Mouse (Mus musculus) limb, embryonic 13.5 days (tissue): ENCODE results near the gene Med23. TPM values are rescaled to one million over a fixed set of nuclear protein-coding genes. Genes with fewer than 3 reads are reported as not detected.

ENCODE experiments used
- ATAC-seq: fragments of 200-750 bp; cut with Nextera tagmentation; 2 replicates; pipeline ENCODE4 v1.8.0; 2017; ENCODE audit warnings: low read depth, moderate number of reproducible peaks, moderate TSS enrichment; ENCODE audit not compliant: low FRiP score
- H3K27ac ChIP-seq: fragments of 300-500 bp; sonication (generic); 2 replicates; pipeline ENCODE4 v1.5.1; 2015; ENCODE audit warnings: inconsistent platforms, mild to moderate bottlenecking, moderate library complexity
- H3K27me3 ChIP-seq: fragments of 300-500 bp; sonication (generic); 2 replicates; pipeline ENCODE4 v1.6.1; 2015; ENCODE audit warnings: mild to moderate bottlenecking, inconsistent platforms
- H3K36me3 ChIP-seq: fragments of 300-500 bp; sonication (generic); 2 replicates; pipeline ENCODE4 v1.6.1; 2015; ENCODE audit warnings: inconsistent platforms, mild to moderate bottlenecking, moderate library complexity
- H3K4me1 ChIP-seq: fragments of 300-500 bp; sonication (generic); 2 replicates; pipeline ENCODE4 v1.6.1; 2015; ENCODE audit warnings: inconsistent platforms
- H3K4me2 ChIP-seq: fragments of 300-500 bp; sonication (generic); replicated peaks from 2 replicates; pipeline ENCODE4 v1.6.1; 2015; ENCODE audit warnings: inconsistent platforms, mild to moderate bottlenecking, moderate library complexity
- H3K4me3 ChIP-seq: fragments of 300-500 bp; sonication (generic); 2 replicates; pipeline ENCODE4 v1.5.1; 2015; ENCODE audit warnings: moderate library complexity, mild to moderate bottlenecking, inconsistent platforms
- H3K9ac ChIP-seq: fragments of 300-500 bp; sonication (generic); 2 replicates; pipeline ENCODE4 v1.6.1; 2015; ENCODE audit warnings: mild to moderate bottlenecking, inconsistent platforms
- H3K9me3 ChIP-seq: fragments of 300-500 bp; sonication (generic); 2 replicates; pipeline ENCODE4 v1.6.1; 2016; ENCODE audit warnings: inconsistent platforms
- WGBS: fragments of 180-500 bp; shearing (Covaris S2); methylation state at CpG from one replicate; pipeline ENCODE4 v1.1.7; 2015; 5-methylcytosine and 5-hydroxymethylcytosine counted together
- polyA plus RNA-seq: library from polyadenylated mRNA; unstranded; fragments of >200 nt; fragmentation: Nextera tagmentation; extraction: Ambion mirVana; gene quantifications from 2 replicates; pipeline ENCODE4 v1.2.1, GENCODE M21; 2015

Gene Med23
- polyA plus RNA-seq, result 26.7 and 29.0 TPM in 2 replicates

DNA sequence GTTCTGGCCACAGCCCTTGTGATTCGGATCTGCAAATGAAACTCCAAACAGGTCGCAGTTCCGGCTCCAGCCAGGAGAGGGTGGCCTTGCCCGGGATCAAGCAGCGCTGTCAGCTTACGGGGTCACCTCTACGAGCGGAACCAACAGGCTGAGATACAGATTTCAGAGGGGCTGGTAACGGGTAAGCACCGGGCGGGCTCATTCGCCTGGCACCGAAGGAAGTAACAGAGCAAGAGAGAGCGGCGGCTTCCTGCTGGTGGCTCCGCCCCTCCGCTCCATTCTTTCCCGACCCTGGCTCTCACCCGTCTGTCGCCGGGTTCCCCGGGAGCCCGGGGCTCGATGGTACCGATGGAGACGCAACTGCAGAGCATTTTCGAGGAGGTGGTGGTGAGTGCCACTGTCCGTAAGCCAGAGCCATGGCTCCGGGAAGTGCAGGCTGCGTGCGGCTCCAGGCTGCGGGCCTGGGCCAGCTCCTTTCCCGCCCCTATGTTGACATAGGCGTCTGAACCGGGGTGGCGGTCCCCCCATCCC, at the start of gene Med23:
TSS of gene Med23 (plus strand) at position 227 of the 531 bp plus-strand sequence.
- H3K27ac ChIP-seq, result no peak within 1 kb of the TSS
- peak; percentile 100 for ATAC-seq
- WGBS, result under 1% methylated on average over 36 of the region's 36 CpGs

DNA sequence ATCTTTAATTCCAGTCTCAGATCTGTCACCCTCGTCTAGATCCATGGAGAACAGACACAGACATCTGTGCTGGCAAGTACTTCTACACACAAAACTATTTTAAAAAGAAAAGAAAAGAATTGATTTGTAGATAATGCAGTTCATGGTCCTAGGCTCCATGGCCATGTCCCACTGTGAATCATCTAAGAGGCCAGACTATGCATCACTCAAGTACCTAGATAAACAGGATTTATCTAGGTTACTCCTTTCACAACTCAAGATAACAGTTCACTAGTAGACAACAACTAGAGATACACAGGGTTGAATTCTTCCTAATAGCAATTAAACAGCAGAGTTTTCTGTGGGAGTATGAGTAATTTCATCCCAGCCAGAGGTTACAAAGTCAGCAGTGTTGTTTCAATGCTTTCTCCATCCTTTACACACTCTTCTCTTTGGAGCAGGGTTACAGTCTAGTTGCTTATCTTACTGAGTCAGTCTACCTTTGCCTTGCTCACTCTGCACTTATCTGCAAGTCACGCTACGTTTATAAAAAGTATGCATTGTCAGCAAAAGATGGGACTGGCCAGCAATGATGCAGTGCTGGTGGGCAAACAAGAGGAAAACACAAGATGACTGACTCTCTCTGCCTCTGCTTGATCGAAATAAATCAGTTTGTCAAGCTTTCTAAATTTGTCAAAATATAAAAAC, 47.7 kb upstream of the Med23 start:
- 77% methylated on average over 4 of the region's 4 CpGs for WGBS
- Histone ChIP-seq H3K27ac (peak overlapping the region; percentile 0; the same call in 1 of the 2 replicates), H3K4me1 (peaks cover 15% of the 10 kb centered on the region), H3K36me3 (no peaks in the 10 kb centered on the region), H3K9ac (no peak overlapping the region), H3K27me3 (no peaks in the 10 kb centered on the region), H3K9me3 (no peaks in the 10 kb centered on the region), H3K4me2 (no peak overlapping the region), H3K4me3 (no peak overlapping the region)
- no peak for ATAC-seq

More for the DNA sequence above, at the start of gene Med23:
- H3K9me3 ChIP-seq, result no peaks in the 10 kb centered on the region
- H3K4me1 ChIP-seq, result peaks cover 2% of the 10 kb centered on the region; the same call in 1 of the 2 replicates
- peak within 1 kb of the TSS; percentile 81 for H3K4me3 ChIP-seq
- H3K27me3 ChIP-seq, result no peaks in the 10 kb centered on the region
- peak within 1 kb of the TSS; percentile 70 for H3K4me2 ChIP-seq
- H3K36me3 ChIP-seq, result peaks cover 34% of the 10 kb centered on the region
- peak within 1 kb of the TSS; percentile 91 for H3K9ac ChIP-seq

DNA sequence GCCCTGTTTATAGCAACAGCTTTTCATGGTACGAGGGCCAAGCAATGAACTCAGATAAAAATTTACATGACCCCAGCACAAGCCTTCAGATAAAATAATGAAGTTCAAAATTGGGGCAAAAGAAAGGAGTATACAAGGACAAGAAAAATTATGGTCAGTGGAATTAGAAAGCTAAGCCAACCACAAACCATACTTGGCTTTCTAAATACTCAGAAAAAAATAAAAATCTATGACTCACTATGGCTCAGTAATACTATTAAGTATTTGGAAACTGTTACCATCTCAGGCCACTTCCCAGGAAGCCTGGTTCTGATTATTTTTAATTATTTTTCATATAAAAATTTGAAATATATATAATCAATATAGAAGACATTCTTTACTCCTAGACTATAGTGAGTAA, 46.9 kb upstream of the Med23 start:
- no peak overlapping the region for H3K4me3 ChIP-seq
- no peaks in the 10 kb centered on the region for H3K9me3 ChIP-seq
- H3K4me2 ChIP-seq, result no peak overlapping the region
- no peaks in the 10 kb centered on the region for H3K27me3 ChIP-seq
- H3K36me3 ChIP-seq, result no peaks in the 10 kb centered on the region
- H3K27ac ChIP-seq, result no peak overlapping the region
- H3K9ac ChIP-seq, result no peak overlapping the region
- H3K4me1 ChIP-seq, result peaks cover 15% of the 10 kb centered on the region
- no peak for ATAC-seq
- WGBS, result 50% methylated on average over 1 of the region's 1 CpGs

GRCm38 (mm10) chr10:24823265-24823664, 46.5 kb upstream of the Med23 start:
- Histone ChIP-seq H3K4me2 (0 out of 2 replicates have a peak overlapping the region, but pooled peaks have one; percentile 15), H3K36me3 (no peaks in the 10 kb centered on the region), H3K9ac (no peak overlapping the region), H3K27ac (no peak overlapping the region; the same call in 1 of the 2 replicates), H3K4me1 (peaks cover 15% of the 10 kb centered on the region), H3K4me3 (no peak overlapping the region), H3K27me3 (no peaks in the 10 kb centered on the region), H3K9me3 (no peaks in the 10 kb centered on the region)
- WGBS, result 28% methylated on average over 1 of the region's 1 CpGs
- ATAC-seq, result peak; percentile 69

- WGBS, result 55% methylated on average over 16 of the region's 16 CpGs
- H3K4me2 ChIP-seq, result peak overlapping the region; percentile 15; the same call in 1 of the 2 replicates
These were observed 45.9 kb upstream of the Med23 start for GRCm38 (mm10) chr10:24823697-24824535.

DNA sequence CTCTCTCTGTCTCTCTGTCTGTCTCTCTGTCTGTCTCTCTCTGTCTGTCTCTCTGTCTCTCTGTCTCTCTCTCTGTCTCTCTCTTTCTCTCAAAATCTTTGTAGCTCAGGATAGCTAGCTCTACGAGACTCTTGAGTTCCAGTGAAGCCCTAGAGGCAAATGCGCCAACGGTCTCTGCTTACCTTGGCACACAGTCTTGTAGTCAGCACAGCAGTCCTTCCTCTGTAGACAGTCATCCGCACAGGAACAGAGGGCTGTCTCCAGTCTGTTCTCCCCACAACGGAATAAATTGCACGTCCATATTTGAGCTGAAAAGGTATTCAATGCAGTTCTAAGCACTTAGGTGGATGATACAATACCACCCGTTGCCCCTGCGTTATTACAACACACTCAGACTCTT, 45.2 kb upstream of the Med23 start:
- no peaks in the 10 kb centered on the region for H3K27me3 ChIP-seq
- H3K4me1 ChIP-seq, result peaks cover 15% of the 10 kb centered on the region
- no peaks in the 10 kb centered on the region for H3K9me3 ChIP-seq
- H3K4me2 ChIP-seq, result no peak overlapping the region
- no peak overlapping the region for H3K9ac ChIP-seq
- no peak for ATAC-seq
- no peak overlapping the region for H3K4me3 ChIP-seq
- 88% methylated on average over 8 of the region's 8 CpGs for WGBS
- H3K36me3 ChIP-seq, result no peaks in the 10 kb centered on the region
- no peak overlapping the region for H3K27ac ChIP-seq

More at GRCm38 (mm10) chr10:24823697-24824535, 45.9 kb upstream of the Med23 start:
- H3K9me3 ChIP-seq, result no peaks in the 10 kb centered on the region
- no peak overlapping the region for H3K4me3 ChIP-seq
- ATAC-seq, result peak; percentile 32
- H3K27me3 ChIP-seq, result no peaks in the 10 kb centered on the region
- H3K9ac ChIP-seq, result no peak overlapping the region
- no peaks in the 10 kb centered on the region for H3K36me3 ChIP-seq
- H3K27ac ChIP-seq, result no peak overlapping the region; the same call in 1 of the 2 replicates
- peaks cover 15% of the 10 kb centered on the region for H3K4me1 ChIP-seq

GRCm38 (mm10) chr10:24825456-24826081, 44.2 kb upstream of the Med23 start:
- peaks cover 15% of the 10 kb centered on the region for H3K4me1 ChIP-seq
- no peak for ATAC-seq
- 91% methylated on average over 7 of the region's 7 CpGs for WGBS
- H3K9ac ChIP-seq, result no peak overlapping the region
- H3K9me3 ChIP-seq, result no peaks in the 10 kb centered on the region
- H3K4me3 ChIP-seq, result no peak overlapping the region
- no peaks in the 10 kb centered on the region for H3K36me3 ChIP-seq
- H3K4me2 ChIP-seq, result no peak overlapping the region
- no peaks in the 10 kb centered on the region for H3K27me3 ChIP-seq
- H3K27ac ChIP-seq, result no peak overlapping the region

GRCm38 (mm10) chr10:24826130-24826529, 43.7 kb upstream of the Med23 start:
- Histone ChIP-seq H3K9me3 (no peaks in the 10 kb centered on the region), H3K4me2 (no peak overlapping the region), H3K36me3 (no peaks in the 10 kb centered on the region), H3K27me3 (no peaks in the 10 kb centered on the region), H3K27ac (no peak overlapping the region), H3K9ac (no peak overlapping the region), H3K4me1 (peaks cover 15% of the 10 kb centered on the region), H3K4me3 (no peak overlapping the region)
- WGBS, result 59% methylated on average over 6 of the region's 6 CpGs
- ATAC-seq, result no peak

- no peaks in the 10 kb centered on the region for H3K36me3 ChIP-seq
- H3K9me3 ChIP-seq, result no peaks in the 10 kb centered on the region
- peaks cover 15% of the 10 kb centered on the region for H3K4me1 ChIP-seq
- H3K4me3 ChIP-seq, result no peak overlapping the region
- no peaks in the 10 kb centered on the region for H3K27me3 ChIP-seq
- WGBS, result 92% methylated on average over 4 of the region's 4 CpGs
- H3K9ac ChIP-seq, result no peak overlapping the region
- no peak overlapping the region for H3K4me2 ChIP-seq
- no peak for ATAC-seq
- H3K27ac ChIP-seq, result no peak overlapping the region
These were observed 41.6 kb upstream of the Med23 start for GRCm38 (mm10) chr10:24828136-24828535.

DNA sequence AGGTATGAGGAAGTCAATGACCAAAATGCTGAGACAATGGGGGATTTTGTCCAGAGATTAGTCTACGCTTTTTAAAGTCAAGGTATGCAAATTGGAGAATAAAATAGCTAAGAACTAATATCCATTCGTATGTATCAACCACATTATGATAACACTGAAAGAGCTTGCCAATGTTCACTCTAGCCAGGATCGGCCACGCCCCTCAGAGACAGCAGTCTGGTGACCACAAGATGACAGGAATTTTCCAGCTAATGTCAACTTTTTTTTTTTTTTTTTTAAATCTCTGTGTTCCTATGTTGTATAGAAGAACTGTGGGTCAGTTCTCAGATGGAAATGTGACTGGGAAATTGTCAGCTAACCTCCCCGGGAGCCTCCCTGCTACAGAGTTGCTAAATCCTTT, 39.3 kb upstream of the Med23 start:
- Histone ChIP-seq H3K9ac (no peak overlapping the region), H3K36me3 (no peaks in the 10 kb centered on the region), H3K4me1 (peaks cover 11% of the 10 kb centered on the region), H3K4me2 (no peak overlapping the region), H3K9me3 (no peaks in the 10 kb centered on the region), H3K27ac (no peak overlapping the region), H3K4me3 (no peak overlapping the region), H3K27me3 (no peaks in the 10 kb centered on the region)
- 87% methylated on average over 5 of the region's 5 CpGs for WGBS
- ATAC-seq, result no peak

DNA sequence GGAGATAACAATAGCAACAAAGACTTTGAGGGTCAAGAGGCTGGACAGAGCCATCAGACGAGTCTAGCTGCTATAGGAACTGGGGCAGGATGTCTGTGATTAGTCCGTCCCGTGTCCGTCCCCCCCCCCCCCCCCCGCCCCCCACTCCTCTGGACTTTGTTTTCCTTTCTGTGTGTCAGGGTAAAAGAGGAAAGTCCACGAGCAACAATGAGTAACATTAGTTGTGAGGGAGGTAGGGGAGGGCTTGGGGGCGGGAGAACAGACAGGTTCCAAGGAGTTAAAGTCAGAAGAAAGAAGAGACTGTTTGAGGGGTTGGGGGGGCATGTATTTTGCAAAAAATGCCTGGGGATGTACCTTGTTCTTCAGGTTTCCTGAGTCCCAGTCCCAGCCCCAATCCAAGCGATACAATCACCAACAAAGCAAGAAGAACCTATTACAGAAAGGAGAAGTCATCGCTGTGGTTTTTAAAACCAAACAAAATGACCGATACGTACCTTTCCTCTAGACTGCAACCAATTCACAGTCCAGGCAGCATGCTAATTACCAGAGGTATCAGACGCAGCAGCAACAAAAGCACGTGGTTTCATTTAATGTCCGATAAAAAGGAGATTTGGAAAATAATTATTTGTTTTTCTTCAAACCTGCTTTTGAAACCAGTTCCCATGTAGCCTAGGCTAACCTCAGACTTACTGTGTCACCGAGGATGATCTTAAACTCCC, 38.2 kb upstream of the Med23 start:
- H3K36me3 ChIP-seq, result no peaks in the 10 kb centered on the region
- no peak overlapping the region for H3K9ac ChIP-seq
- H3K27ac ChIP-seq, result no peak overlapping the region
- no peak overlapping the region for H3K4me3 ChIP-seq
- ATAC-seq, result no peak
- peaks cover 21% of the 10 kb centered on the region for H3K4me1 ChIP-seq
- H3K9me3 ChIP-seq, result no peaks in the 10 kb centered on the region
- no peaks in the 10 kb centered on the region for H3K27me3 ChIP-seq
- 63% methylated on average over 15 of the region's 15 CpGs for WGBS
- no peak overlapping the region for H3K4me2 ChIP-seq
